Mouse (Mus musculus): Measurements from ENCODE around the gene Mapk1ip1. TPM values are rescaled to one million over a fixed set of nuclear protein-coding genes. Genes with fewer than 3 reads are reported as not detected.
A peak's percentile ranks its signal among the peaks of the same experiment; 100 is the strongest.

The Mapk1ip1 gene
- total RNA-seq, 2 experiments from 2014 or later, result 4.2 to 5.2 TPM

DNA sequence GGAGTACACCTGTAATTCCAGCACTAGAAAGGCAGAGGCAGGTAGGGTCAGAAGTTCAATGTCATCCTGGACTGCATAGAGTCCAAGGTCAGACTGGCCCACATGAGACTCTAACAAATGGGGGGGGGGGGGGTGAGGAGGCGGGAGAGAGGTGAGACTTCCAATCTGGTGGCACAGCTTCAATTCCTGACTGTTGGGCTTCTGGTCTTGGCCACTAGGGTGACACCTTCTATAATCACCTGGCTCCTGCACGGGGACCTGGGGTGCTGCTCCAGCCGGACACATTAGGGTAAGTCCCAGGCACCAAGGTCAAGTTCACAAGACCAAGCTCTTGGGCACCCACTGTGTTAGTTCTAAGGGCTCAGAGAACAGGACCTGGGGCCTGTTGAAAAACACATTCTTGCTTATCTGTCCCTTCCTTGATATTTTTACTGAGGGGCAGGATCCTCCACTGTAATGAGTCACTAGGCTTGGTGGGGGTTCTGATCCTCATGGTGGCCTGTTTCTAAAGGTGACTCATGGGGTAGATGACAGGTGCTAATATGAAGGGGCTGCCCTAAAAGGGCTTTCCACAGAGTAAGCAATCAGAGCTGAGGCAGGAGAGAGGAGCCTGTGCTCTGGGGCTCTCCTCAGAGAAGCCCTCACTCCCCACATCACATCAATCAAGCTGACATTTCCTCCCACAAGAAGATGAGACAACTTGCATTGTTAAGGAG, 4.5 kb downstream of the Mapk1ip1 start:
- ATAC-seq (replicated peaks; ENCODE audit: low FRiP score, poor library complexity, severe bottlenecking), result no peak

- ATAC-seq (replicated peaks; ENCODE audit: low FRiP score, poor library complexity, severe bottlenecking), result 0 out of 2 replicates have a peak, but pooled peaks have one; percentile 27
These were observed 5.5 kb downstream of the Mapk1ip1 start for GRCm38 (mm10) chr7:138840594-138841021.

- ATAC-seq (replicated peaks; ENCODE audit: low FRiP score, poor library complexity, severe bottlenecking), result no peak
These were observed 11.0 kb downstream of the Mapk1ip1 start for GRCm38 (mm10) chr7:138835028-138835427.

DNA sequence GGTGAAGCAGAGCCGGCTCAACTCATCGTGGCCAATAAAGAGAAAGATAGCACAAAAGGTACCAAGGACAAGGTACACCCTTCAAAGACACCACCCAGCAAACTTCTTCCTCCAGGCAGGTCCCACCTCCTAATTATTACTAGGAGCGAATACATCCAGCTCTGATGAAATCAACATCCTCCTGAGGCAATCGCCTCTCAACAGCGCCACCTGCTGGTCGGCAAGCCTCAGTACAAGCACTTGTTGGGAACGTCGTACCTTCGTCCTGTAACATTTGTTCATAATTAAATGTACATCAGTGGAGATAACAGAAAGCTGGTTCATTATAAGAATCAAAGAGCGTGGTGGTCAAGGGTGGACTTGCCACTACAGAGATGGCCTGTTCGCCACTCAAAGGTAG, 18.3 kb downstream of the Mapk1ip1 start:
- peak; percentile 67 for ATAC-seq (replicated peaks; ENCODE audit: low FRiP score, poor library complexity, severe bottlenecking)

- ATAC-seq (replicated peaks; ENCODE audit: low FRiP score, poor library complexity, severe bottlenecking), result no peak
These were observed 20.9 kb downstream of the Mapk1ip1 start for GRCm38 (mm10) chr7:138824995-138825756.

DNA sequence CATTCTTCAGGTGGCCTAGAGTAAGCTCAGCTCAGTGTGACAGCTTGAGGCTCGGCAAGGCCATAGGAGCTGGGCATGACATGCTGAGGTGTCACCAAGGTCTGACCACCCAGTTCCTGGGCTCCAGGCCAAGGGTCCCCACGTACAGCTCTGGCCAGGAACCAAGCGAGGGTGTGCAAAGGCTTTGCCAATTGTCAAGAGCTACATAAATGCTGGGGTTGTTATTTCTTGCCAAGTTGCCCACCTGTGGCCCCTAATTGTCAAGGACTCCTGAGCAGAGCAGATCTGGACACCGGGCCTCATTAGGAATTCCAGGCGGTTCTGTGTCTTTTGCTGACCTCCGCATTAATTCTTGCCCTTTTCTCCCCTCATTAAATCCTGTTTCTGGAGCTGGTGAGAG, 21.6 kb downstream of the Mapk1ip1 start:
- no peak for ATAC-seq (replicated peaks; ENCODE audit: low FRiP score, poor library complexity, severe bottlenecking)

- ATAC-seq (replicated peaks; ENCODE audit: low FRiP score, poor library complexity, severe bottlenecking), result no peak
These were observed 27.8 kb downstream of the Mapk1ip1 start for GRCm38 (mm10) chr7:138818314-138818713.

DNA sequence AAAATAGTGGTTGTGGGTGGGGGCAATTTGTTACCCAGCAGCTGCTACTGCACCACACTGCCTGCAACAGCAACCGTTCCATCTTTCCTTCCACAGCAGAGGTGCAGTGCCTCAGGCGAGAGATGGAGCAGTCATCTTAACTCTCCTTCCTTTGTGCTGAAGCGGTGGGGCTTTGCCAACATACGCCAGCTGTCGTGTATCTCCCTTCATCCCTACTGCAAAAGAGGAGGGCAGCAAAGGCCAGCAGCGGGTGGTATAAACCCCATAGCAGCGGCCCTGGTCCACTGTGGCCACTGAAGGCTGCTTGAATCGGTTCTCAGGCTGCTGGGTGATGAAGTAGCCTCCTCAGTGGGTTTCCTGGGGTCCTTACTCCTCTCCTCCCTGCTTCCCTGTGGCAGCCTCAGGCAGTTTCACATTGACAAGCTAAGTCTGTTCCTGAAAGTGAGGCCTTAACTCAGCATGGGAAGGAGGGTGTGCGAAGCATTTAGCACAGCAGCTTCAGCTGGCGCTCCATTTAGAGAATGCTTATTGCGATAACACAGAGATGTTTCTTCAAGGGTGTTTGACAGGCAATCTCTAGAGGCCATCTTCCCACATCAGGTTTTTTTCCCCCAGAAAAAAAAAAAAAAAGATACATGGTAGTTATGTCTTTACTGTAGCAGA, 32.7 kb downstream of the Mapk1ip1 start:
- ATAC-seq (replicated peaks; ENCODE audit: low FRiP score, poor library complexity, severe bottlenecking), result no peak

DNA sequence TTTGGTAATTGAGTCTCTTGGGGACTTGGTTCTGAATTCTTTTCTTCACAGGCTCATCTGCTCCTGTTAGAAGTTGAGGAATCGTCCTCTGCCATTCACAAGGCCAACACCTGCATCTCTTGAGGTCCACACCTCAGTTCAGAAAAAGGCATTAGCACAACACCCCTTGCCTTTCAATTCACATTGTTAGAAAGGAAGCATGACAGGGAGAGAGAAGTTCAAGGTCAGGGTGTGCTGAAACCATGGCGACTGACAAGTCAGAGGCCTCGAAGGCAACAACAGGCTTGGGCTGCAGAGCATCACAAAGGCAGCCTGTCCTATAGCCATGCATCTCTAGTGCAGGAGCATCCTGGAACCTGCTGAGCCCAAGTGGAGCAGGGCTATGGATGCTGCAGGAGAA, 38.9 kb downstream of the Mapk1ip1 start:
- no peak for ATAC-seq (replicated peaks; ENCODE audit: low FRiP score, poor library complexity, severe bottlenecking)

DNA sequence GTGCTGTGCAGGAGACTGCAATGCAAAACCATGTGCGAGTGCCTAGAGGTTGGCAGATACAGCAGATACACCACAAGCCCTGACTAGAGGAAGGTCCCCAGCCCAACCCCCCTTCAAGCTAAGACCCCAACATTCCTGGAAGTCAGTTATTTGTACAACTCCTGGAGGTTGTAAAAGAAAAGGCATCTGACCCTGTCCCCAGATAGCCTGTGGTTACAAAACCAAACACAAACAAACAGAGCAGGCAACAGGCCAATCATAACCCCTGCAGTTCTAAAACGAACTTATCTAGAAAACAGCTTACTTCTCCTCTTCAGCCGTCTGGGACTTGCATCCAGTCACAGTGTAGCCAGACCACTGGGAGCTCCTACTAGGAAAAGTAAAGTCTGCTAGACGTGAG, 42.7 kb downstream of the Mapk1ip1 start:
- ATAC-seq (replicated peaks; ENCODE audit: low FRiP score, poor library complexity, severe bottlenecking), result no peak

GRCm38 (mm10) chr7:138788109-138788508, 58.0 kb downstream of the Mapk1ip1 start:
- no peak for ATAC-seq (replicated peaks; ENCODE audit: low FRiP score, poor library complexity, severe bottlenecking)

Other genes with a start within 250 kb of the Mapk1ip1 start
- gene Ppp2r2d, start 194 bp downstream of the Mapk1ip1 start, total RNA-seq (2015; ENCODE audit: low replicate concordance), result 3.8 and 25.5 TPM in 2 replicates
- gene Ppp2r2d, start 194 bp downstream of the Mapk1ip1 start, total RNA-seq (2017; ENCODE audit: low replicate concordance), result 12.4 and 18.8 TPM in 2 replicates
- gene Bnip3, start 63.2 kb upstream of the Mapk1ip1 start, total RNA-seq (2015; ENCODE audit: low replicate concordance), result 3.1 and 7.1 TPM in 2 replicates
- gene Bnip3, start 63.2 kb upstream of the Mapk1ip1 start, total RNA-seq (2017; ENCODE audit: low replicate concordance), result 5.7 and 12.5 TPM in 2 replicates
- not detected in 2 replicates for gene Jakmip3, start 94.5 kb upstream of the Mapk1ip1 start, total RNA-seq (2015; ENCODE audit: low replicate concordance)
- not detected in 2 replicates for gene Jakmip3, start 94.5 kb upstream of the Mapk1ip1 start, total RNA-seq (2017; ENCODE audit: low replicate concordance)
- gene Dpysl4, start 239.7 kb upstream of the Mapk1ip1 start, total RNA-seq (2015; ENCODE audit: low replicate concordance), result not detected in 2 replicates
- not detected in 2 replicates for gene Dpysl4, start 239.7 kb upstream of the Mapk1ip1 start, total RNA-seq (2017; ENCODE audit: low replicate concordance)

All from erythroblast, adult 5-6 weeks (primary cell).